Mouse (Mus musculus): Measurements from ENCODE around the gene 1700028J19Rik. TPM values are rescaled to one million over a fixed set of nuclear protein-coding genes. Genes with fewer than 3 reads are reported as not detected.

Gene 1700028J19Rik
- total RNA-seq, 2 experiments from 2014 or later, result 0.70 to 1.2 TPM

Other genes with a start within 250 kb of the 1700028J19Rik start
- not detected for gene Klk1b26, start 234.5 kb downstream of the 1700028J19Rik start, total RNA-seq (2021)
- gene Klk1b27, start 194.4 kb downstream of the 1700028J19Rik start, total RNA-seq (2021), result not detected
- not detected for gene Klk1b21, start 144.4 kb downstream of the 1700028J19Rik start, total RNA-seq (2021)
- not detected for gene Klk1b22, start 134.0 kb downstream of the 1700028J19Rik start, total RNA-seq (2021)
- gene Klk1b16, start 109.9 kb downstream of the 1700028J19Rik start, total RNA-seq (2021), result not detected
- gene Klk1b24, start 58.5 kb downstream of the 1700028J19Rik start, total RNA-seq (2021), result not detected
- not detected for gene Klk1b3, start 48.5 kb downstream of the 1700028J19Rik start, total RNA-seq (2021)
- not detected for gene Klk1b4, start 39.3 kb downstream of the 1700028J19Rik start, total RNA-seq (2021)
- not detected for gene Klk1b5, start 30.8 kb downstream of the 1700028J19Rik start, total RNA-seq (2021)
- gene Klk1, start 21.3 kb downstream of the 1700028J19Rik start, total RNA-seq (2021), result under 1 TPM in 1 of 2 experiments, not detected in 1; 0.32 TPM
- not detected for gene Gm36864, start 10.5 kb downstream of the 1700028J19Rik start, total RNA-seq (2021)
- 100 to 1,000 TPM in 1 of 2 experiments, 10 to 100 TPM in 1; 65.0 to 100 TPM for gene 2410002F23Rik, start within 50 bp of the 1700028J19Rik start, total RNA-seq (2021)
- gene Acp4, start 10.7 kb upstream of the 1700028J19Rik start, total RNA-seq (2021), result not detected
- gene Gm15517, start 14.8 kb upstream of the 1700028J19Rik start, total RNA-seq (2021), result not detected
- gene Clec11a, start 60.2 kb upstream of the 1700028J19Rik start, total RNA-seq (2021), result 1 to 10 TPM; 3.8 to 4.4 TPM
- gene Shank1, start 63.6 kb upstream of the 1700028J19Rik start, total RNA-seq (2021), result 10 to 100 TPM in 1 of 2 experiments, 1 to 10 TPM in 1; 7.7 to 10.0 TPM
- 1 to 10 TPM; 4.7 to 6.9 TPM for gene Syt3, start 137.4 kb upstream of the 1700028J19Rik start, total RNA-seq (2021)
- 1 to 10 TPM in 1 of 2 experiments, under 1 TPM in 1; 0.86 to 1.0 TPM for gene 1700008O03Rik, start 139.1 kb upstream of the 1700028J19Rik start, total RNA-seq (2021)
- 1 to 10 TPM; 5.0 to 7.3 TPM for gene Lrrc4b, start 182.3 kb upstream of the 1700028J19Rik start, total RNA-seq (2021)
- not detected for gene Aspdh, start 218.7 kb upstream of the 1700028J19Rik start, total RNA-seq (2021)
- 10 to 100 TPM; 40.0 to 42.6 TPM for gene Josd2, start 221.3 kb upstream of the 1700028J19Rik start, total RNA-seq (2021)
- gene Emc10, start 249.8 kb upstream of the 1700028J19Rik start, total RNA-seq (2021), result 100 to 1,000 TPM in 1 of 2 experiments, 10 to 100 TPM in 1; 95.4 to 101 TPM
- 1 to 10 TPM; 5.6 to 8.9 TPM for gene Fam71e1, start 249.9 kb upstream of the 1700028J19Rik start, total RNA-seq (2021)

Measured in adrenal gland, adult 18-20 months (tissue).